Mouse (Mus musculus) lung, adult 2 months (tissue): ENCODE measurements around the gene Slc35d2.

Source experiments
- CTCF ChIP-seq: fragments of 200-500 bp; IDR thresholded peaks from 2 replicates; pipeline ENCODE4 v1.5.1; 2011; ENCODE audit warnings: mild to moderate bottlenecking, low read length, control low read depth; ENCODE audit not compliant: insufficient read depth
- POLR2A ChIP-seq: fragments of 200-500 bp; IDR thresholded peaks from 2 replicates; pipeline ENCODE4 v1.6.1; 2011; ENCODE audit warnings: low read depth, mild to moderate bottlenecking, control low read depth, low read length, borderline replicate concordance; ENCODE audit errors: extremely low read depth

- no peak for TF ChIP-seq CTCF
- TF ChIP-seq POLR2A: no peak
These were observed 41.1 kb downstream of the Slc35d2 start for GRCm38 (mm10) chr13:64088057-64088456.
